Mouse (Mus musculus) neural tube, embryonic 14.5 days (tissue): ENCODE results near the gene Xbp1. TPM values are rescaled to one million over a fixed set of nuclear protein-coding genes. Genes with fewer than 3 reads are reported as not detected.
"Not testable (repeated sequence)": the region's sequence is repeated elsewhere in the genome, so short reads cannot be mapped to it uniquely, and the experiment has no call there.

Experiments
- ATAC-seq: fragments of 200-750 bp; cut with Nextera tagmentation; 2 replicates; pipeline ENCODE4 v1.8.0; 2017; ENCODE audit warnings: low read depth, mild to moderate bottlenecking, moderate TSS enrichment, moderate library complexity
- H3K27ac ChIP-seq: fragments of 300-500 bp; sonication (generic); 2 replicates; pipeline ENCODE4 v1.5.1; 2014; ENCODE audit warnings: low read depth, mild to moderate bottlenecking, control low read depth, low read length, moderate library complexity, mixed read lengths
- H3K27me3 ChIP-seq: fragments of 300-500 bp; sonication (generic); 2 replicates; pipeline ENCODE4 v1.6.1; 2014; ENCODE audit warnings: low read length; ENCODE audit not compliant: control insufficient read depth, insufficient read depth
- H3K36me3 ChIP-seq: fragments of 300-500 bp; sonication (generic); 2 replicates; pipeline ENCODE4 v1.6.1; 2014; ENCODE audit warnings: low read length, mixed read lengths; ENCODE audit not compliant: control insufficient read depth, insufficient read depth
- H3K4me1 ChIP-seq: fragments of 300-500 bp; sonication (generic); 2 replicates; pipeline ENCODE4 v1.6.1; 2014; ENCODE audit warnings: low read length; ENCODE audit not compliant: control insufficient read depth, insufficient read depth
- H3K4me2 ChIP-seq: fragments of 300-500 bp; sonication (generic); 2 replicates; pipeline ENCODE4 v1.6.1; 2014; ENCODE audit warnings: mild to moderate bottlenecking, low read depth, low read length, control low read depth
- H3K4me3 ChIP-seq: fragments of 300-500 bp; sonication (generic); 2 replicates; pipeline ENCODE4 v1.5.1; 2014; ENCODE audit warnings: low read depth, low read length, control low read depth, mixed read lengths
- H3K9ac ChIP-seq: fragments of 300-500 bp; sonication (generic); replicated peaks from 2 replicates; pipeline ENCODE4 v1.6.1; 2014; ENCODE audit warnings: low read depth, mild to moderate bottlenecking, control low read depth, low read length, mixed read lengths
- H3K9me3 ChIP-seq: fragments of 300-500 bp; sonication (generic); 2 replicates; pipeline ENCODE4 v1.6.1; 2016; ENCODE audit warnings: low read length; ENCODE audit not compliant: control insufficient read depth
- WGBS: fragments of 180-500 bp; shearing (Covaris S2); extraction: QIAGEN DNeasy Blood & Tissue Kit; methylation state at CpG from one replicate; pipeline ENCODE4 v1.1.7; 2014; 5-methylcytosine and 5-hydroxymethylcytosine counted together
- polyA plus RNA-seq: library from polyadenylated mRNA; unstranded; fragments of >200 nt; fragmentation: Nextera tagmentation; extraction: Ambion mirVana; gene quantifications from 2 replicates; pipeline ENCODE4 v1.2.1, GENCODE M21; 2014

The Xbp1 gene
- polyA plus RNA-seq, 1 experiment from 2014 or later: 131 TPM

DNA sequence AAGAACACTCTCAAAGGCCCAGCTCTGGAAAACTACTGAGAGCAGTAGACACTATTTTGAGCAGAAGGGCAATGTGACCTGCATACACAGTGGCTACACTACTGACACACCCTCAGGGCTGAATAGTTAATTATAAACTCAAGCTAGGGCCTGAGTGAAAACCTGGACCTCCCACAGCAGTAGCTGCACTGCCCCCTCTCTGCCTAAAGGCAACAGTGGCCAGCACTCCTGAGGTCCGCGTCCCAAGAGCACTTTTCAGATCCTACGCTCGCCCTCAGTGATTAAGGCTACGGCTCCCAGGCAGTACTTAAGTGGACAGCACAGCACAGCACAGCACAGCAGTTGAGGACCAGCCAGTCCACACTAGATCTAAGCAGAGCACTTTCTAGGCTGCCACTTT is 12.6 kb downstream of the Xbp1 start:
- H3K27me3 ChIP-seq: no peaks in the 10 kb centered on the region
- no peak for ATAC-seq
- no peak overlapping the region for H3K4me2 ChIP-seq
- no peaks in the 10 kb centered on the region for H3K9me3 ChIP-seq
- no peaks in the 10 kb centered on the region for H3K4me1 ChIP-seq
- H3K9ac ChIP-seq: no peak overlapping the region
- 77% methylated on average over 5 of the region's 5 CpGs for WGBS
- peaks cover 47% of the 10 kb centered on the region for H3K36me3 ChIP-seq
- H3K27ac ChIP-seq: no peak overlapping the region
- H3K4me3 ChIP-seq: no peak overlapping the region

DNA sequence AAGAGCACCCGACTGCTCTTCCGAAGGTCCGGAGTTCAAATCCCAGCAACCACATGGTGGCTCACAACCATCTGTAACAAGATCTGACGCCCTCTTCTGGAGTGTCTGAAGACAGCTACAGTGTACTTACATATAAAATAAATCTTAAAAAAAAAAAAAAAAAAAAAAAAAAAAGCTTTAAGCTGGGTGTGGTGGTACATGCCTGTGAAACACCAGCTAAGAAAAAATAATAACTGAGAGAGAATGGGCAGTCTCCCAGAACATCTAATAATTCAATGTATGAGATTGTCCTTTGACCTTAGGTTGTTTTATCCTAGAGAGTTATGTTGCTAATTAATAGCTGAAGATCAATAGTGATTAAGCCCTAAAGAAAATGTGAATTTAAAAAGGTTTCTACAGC is 17.0 kb downstream of the Xbp1 start:
- not testable (repeated sequence) for H3K9me3 ChIP-seq, ATAC-seq, H3K4me2 ChIP-seq, H3K9ac ChIP-seq, H3K4me3 ChIP-seq, H3K4me1 ChIP-seq, H3K27ac ChIP-seq, H3K27me3 ChIP-seq
- H3K36me3 ChIP-seq: peaks cover 30% of the 10 kb centered on the region
- WGBS: 97% methylated on average over 4 of the region's 4 CpGs

DNA sequence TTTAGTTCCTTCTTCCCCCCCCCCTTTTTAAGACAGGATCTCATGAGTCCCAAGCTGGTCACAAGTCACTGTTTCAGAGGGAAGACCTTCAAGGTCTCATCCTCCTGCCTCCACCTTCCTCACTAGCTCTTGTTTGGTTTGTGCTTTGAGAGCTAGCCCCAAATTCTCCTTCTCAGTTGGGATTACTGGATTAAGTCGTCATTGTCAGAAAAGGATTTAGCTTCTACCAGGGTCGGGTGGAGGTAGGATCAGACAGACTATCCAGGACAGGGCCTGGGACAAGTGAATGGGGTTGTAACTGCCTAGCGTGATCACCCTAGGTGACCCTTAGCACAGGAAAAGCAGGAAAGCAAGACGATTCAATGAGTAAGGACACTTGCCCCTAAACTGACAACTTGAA is 19.9 kb downstream of the Xbp1 start:
- H3K4me1 ChIP-seq: peaks cover 9% of the 10 kb centered on the region; the same call in 1 of the 2 replicates
- H3K27ac ChIP-seq: no peak overlapping the region
- no peak overlapping the region for H3K9ac ChIP-seq
- peak overlapping the region; percentile 93 for H3K4me3 ChIP-seq
- H3K9me3 ChIP-seq: no peaks in the 10 kb centered on the region
- ATAC-seq: no peak
- no peaks in the 10 kb centered on the region for H3K27me3 ChIP-seq
- WGBS: 64% methylated on average over 4 of the region's 4 CpGs
- H3K4me2 ChIP-seq: peak overlapping the region; percentile 80
- H3K36me3 ChIP-seq: peaks cover 6% of the 10 kb centered on the region

DNA sequence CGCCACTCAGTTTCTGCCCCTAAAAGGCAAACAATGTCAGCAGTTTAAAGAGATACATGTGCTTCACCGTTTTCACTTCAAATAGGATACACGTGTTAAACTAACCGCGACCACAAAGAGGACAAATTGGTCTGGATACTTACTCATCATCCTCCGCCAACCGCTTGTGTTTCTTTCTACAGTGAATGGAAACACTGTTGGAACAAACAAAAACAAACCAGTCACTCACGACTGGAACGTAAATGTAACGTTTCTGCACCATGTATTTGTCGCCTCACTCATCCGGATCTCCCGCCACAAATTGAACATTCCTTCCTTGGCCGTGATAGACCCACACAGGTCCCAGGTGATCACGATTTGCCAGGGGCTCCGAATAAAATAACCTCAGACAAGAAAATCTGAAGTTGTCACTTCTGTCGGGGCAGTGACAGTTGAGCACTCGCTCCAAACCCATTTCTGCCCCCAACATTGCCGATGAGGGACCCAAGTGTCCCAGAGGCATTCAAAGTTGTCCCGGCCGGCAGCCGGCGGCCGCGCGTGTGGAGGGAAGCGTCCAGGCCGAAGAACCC is 20.9 kb downstream of the Xbp1 start:
- Histone ChIP-seq H3K9me3 (no peaks in the 10 kb centered on the region), H3K4me2 (peak overlapping the region; percentile 80), H3K4me1 (peaks cover 9% of the 10 kb centered on the region; the same call in 1 of the 2 replicates), H3K9ac (peak overlapping the region; percentile 82), H3K4me3 (peak overlapping the region; percentile 93), H3K36me3 (peaks cover 6% of the 10 kb centered on the region), H3K27ac (peak overlapping the region; percentile 65; the same call in 1 of the 2 replicates), H3K27me3 (no peaks in the 10 kb centered on the region)
- WGBS: 2% methylated on average over 28 of the region's 28 CpGs
- no peak for ATAC-seq

DNA sequence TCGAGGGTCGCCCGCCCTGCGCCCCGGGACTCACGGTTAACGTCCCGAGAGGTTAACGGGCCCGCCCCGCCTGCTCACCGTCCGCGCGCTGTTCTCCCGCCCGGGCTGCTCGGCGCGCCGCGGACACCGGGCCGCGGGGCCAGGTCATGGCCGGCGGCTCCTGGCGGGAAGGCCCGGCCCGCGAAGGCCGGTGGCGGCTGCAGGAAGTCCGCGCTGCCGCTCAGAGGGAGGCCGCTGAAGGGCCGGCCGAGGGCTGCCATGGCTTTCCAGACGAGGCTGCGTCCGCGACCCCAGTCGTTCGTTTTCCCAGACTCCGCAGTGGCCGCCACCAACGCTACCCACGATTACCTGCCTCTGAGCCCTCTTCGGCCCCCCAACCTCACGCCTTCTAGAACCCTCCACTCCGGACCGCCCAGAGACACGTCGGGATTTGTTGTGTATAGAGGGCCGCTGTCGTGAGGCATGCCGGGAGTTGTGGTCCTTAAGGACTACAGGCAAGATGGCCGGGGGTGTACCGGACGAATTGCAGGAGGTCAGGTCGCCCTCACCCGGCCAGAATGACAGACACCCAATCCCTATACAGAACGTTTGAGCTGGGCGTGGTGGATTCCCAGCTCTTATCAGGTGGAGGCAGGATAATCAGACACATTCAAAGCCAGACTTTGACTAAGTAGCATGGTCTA is 21.5 kb downstream of the Xbp1 start, which contains the start of gene Ccdc117:
Gene Ccdc117 (minus strand): TSS at position 389 of the 683 bp plus-strand sequence.
- Histone ChIP-seq H3K4me2 (peak within 1 kb of the TSS; percentile 80), H3K9ac (peak within 1 kb of the TSS; percentile 82), H3K27me3 (no peaks in the 10 kb centered on the region), H3K27ac (peak within 1 kb of the TSS; percentile 65; the same call in 1 of the 2 replicates), H3K4me3 (peak within 1 kb of the TSS; percentile 93), H3K4me1 (peaks cover 9% of the 10 kb centered on the region; the same call in 1 of the 2 replicates), H3K36me3 (peaks cover 6% of the 10 kb centered on the region), H3K9me3 (no peaks in the 10 kb centered on the region)
- WGBS: under 1% methylated on average over 60 of the region's 65 CpGs
- ATAC-seq: peak; percentile 99

DNA sequence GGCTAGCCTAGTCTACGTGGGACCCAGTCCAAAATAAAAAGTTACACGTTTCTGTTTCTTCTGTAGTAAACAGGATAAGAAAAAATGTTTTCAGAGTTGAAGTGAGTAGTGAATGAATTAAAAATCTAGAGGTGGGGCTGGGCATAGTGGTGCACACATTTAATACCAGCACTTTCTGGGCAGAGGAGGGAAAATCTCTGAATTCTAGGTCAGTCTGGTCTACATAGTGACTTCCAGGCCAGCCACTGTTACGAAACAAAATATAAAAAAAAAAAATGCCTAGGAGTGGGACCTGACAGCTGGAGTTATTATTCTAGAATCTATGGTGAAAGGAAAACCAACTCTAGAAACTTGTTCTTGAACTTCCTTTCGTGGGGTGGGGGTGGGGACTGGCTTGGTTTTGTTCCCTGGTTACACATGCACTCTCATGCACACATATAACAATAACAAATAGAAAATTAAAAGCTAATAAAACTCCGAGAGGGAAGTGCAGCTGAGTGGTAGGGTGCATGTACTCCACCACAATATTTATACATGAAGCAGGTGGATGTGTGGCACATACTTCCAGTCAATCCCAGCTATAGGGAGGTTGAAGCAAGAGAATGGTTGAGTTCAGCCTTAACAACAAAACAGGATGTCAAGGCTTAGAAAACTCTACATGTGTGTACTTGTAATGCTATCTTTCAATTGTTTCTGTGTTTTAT is 22.2 kb downstream of the Xbp1 start:
- Histone ChIP-seq H3K9me3 (no peaks in the 10 kb centered on the region), H3K27me3 (no peaks in the 10 kb centered on the region), H3K4me2 (peak overlapping the region; percentile 80), H3K36me3 (peaks cover 6% of the 10 kb centered on the region), H3K4me1 (peaks cover 9% of the 10 kb centered on the region; the same call in 1 of the 2 replicates), H3K4me3 (peak overlapping the region; percentile 93), H3K9ac (peak overlapping the region; percentile 82; the same call in 1 of the 2 replicates), H3K27ac (no peak overlapping the region)
- 57% methylated on average over 5 of the region's 5 CpGs for WGBS
- ATAC-seq: no peak; the same call in 1 of the 2 replicates

DNA sequence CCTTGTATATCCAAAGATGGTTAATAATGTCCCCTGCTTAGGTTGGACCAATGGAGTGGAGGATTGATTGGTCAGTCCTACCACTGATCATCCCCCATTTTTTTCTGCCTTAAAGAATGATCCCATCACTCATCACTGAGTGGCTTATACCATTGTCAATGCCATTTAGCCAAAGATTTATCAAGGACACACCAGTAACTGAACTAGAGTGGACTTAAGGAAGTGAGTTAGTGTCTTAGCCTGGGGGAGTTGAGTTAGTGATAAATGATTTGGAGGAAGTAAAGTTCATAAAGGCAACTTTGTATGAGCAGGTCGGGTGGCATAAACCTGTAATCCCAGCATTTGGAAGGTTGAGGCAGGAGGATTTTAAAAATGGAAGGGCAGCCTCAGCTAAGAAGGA is 22.8 kb downstream of the Xbp1 start:
- Histone ChIP-seq H3K27ac (no peak overlapping the region), H3K27me3 (no peaks in the 10 kb centered on the region)
- WGBS: 94% methylated on average over 1 of the region's 1 CpGs

DNA sequence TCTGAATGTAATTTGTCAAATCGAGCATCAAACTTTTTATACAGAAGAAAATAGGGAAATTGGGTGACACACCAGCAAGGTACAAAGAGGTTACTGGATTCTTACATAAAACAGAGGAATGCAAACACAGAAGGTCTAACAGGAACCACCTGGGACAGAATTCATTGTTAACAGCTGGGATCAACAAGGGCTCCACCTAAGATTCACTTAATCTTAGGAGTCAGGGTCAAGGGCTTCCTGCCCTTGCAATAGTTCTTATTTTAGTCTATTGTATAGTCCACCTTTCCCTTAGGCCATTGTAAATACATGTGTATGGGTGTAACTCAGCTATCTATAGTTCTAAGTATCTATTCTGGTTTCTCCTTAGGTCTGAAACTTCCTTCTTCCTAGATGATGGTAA is 24.2 kb downstream of the Xbp1 start:
- H3K36me3 ChIP-seq, H3K9me3 ChIP-seq, H3K4me3 ChIP-seq, ATAC-seq, H3K27ac ChIP-seq, H3K4me1 ChIP-seq, H3K27me3 ChIP-seq, H3K4me2 ChIP-seq, H3K9ac ChIP-seq: not testable (repeated sequence)
- 67% methylated on average over 1 of the region's 1 CpGs for WGBS

More for the DNA sequence above, 22.8 kb downstream of the Xbp1 start:
- Histone ChIP-seq H3K4me3 (no peak overlapping the region), H3K9me3 (no peaks in the 10 kb centered on the region), H3K36me3 (peaks cover 6% of the 10 kb centered on the region), H3K9ac (no peak overlapping the region), H3K4me2 (no peak overlapping the region), H3K4me1 (peaks cover 9% of the 10 kb centered on the region; the same call in 1 of the 2 replicates)
- no peak for ATAC-seq

DNA sequence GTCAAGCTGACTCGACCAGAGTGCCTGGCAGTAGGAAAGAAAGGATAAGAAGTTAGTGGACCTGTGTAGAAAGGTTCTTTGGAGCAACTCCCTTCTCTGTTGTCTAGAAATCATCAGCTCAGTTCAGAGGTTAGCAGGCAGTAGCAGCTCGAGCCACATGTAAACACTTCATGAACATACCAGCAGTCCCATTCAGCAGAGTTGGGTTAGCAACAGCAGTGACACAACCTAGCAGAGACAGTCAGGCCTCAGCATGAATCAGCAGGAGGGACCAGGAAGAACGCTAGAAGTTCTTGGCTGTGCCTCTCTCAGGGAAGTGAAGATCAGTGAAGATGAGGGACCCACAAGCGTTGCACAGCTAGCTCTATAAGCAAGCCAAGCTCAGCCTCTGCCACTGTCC is 25.0 kb downstream of the Xbp1 start:
- Histone ChIP-seq H3K27ac (no peak overlapping the region), H3K27me3 (no peaks in the 10 kb centered on the region), H3K4me3 (no peak overlapping the region), H3K9me3 (no peaks in the 10 kb centered on the region), H3K4me1 (peaks cover 7% of the 10 kb centered on the region; the same call in 1 of the 2 replicates), H3K4me2 (no peak overlapping the region), H3K9ac (no peak overlapping the region), H3K36me3 (no peaks in the 10 kb centered on the region)
- no peak for ATAC-seq
- WGBS: 84% methylated on average over 4 of the region's 4 CpGs
